Mouse (Mus musculus) right cerebral cortex, postnatal 25 days (tissue): ENCODE results near the gene Fam185a.

Experiments
- DNase-seq: peaks from one replicate; pipeline ENCODE4 v3.0.0; 2022

Fam185a gene

GRCm38 (mm10) chr5:21496321-21496720, 71.6 kb downstream of the Fam185a start:
- DNase-seq, result no peak

GRCm38 (mm10) chr5:21496881-21497280, 72.1 kb downstream of the Fam185a start:
- DNase-seq, result no peak

- DNase-seq, result no peak
Measured at GRCm38 (mm10) chr5:21498490-21498889, 73.7 kb downstream of the Fam185a start.

GRCm38 (mm10) chr5:21498925-21499324, 74.2 kb downstream of the Fam185a start:
- no peak for DNase-seq

- no peak for DNase-seq
Measured at GRCm38 (mm10) chr5:21500133-21500532, 75.4 kb downstream of the Fam185a start.

GRCm38 (mm10) chr5:21500941-21501340, 76.2 kb downstream of the Fam185a start:
- DNase-seq, result no peak

GRCm38 (mm10) chr5:21502936-21503610, 78.3 kb downstream of the Fam185a start:
- peak; percentile 54 for DNase-seq

GRCm38 (mm10) chr5:21505159-21505558, 80.4 kb downstream of the Fam185a start:
- DNase-seq, result no peak

GRCm38 (mm10) chr5:21506887-21507286, 82.1 kb downstream of the Fam185a start:
- no peak for DNase-seq

- DNase-seq, result no peak
Measured at GRCm38 (mm10) chr5:21509801-21510200, 85.0 kb downstream of the Fam185a start.

GRCm38 (mm10) chr5:21513363-21513762, 88.6 kb downstream of the Fam185a start:
- DNase-seq, result no peak

GRCm38 (mm10) chr5:21517562-21517961, 92.8 kb downstream of the Fam185a start:
- DNase-seq, result no peak

GRCm38 (mm10) chr5:21518207-21518606, 93.4 kb downstream of the Fam185a start:
- DNase-seq, result no peak

GRCm38 (mm10) chr5:21519166-21519565, 94.4 kb downstream of the Fam185a start:
- no peak for DNase-seq

- DNase-seq, result no peak
Measured at GRCm38 (mm10) chr5:21526835-21527485, 102.2 kb downstream of the Fam185a start.

GRCm38 (mm10) chr5:21527488-21527911, 102.7 kb downstream of the Fam185a start:
- DNase-seq, result no peak

- DNase-seq, result no peak
Measured at GRCm38 (mm10) chr5:21528068-21528842, 103.5 kb downstream of the Fam185a start.

GRCm38 (mm10) chr5:21529110-21529720, 104.5 kb downstream of the Fam185a start:
- DNase-seq, result no peak
